Mouse (Mus musculus) spleen, postnatal 14 days (tissue): ENCODE measurements around the gene Rhbdd1.

Experiments used
- DNase-seq, 2 experiments: peaks; one replicate each; pipeline ENCODE4 v3.0.0; 2021 to 2022; ENCODE audit warnings: low spot score in 2 of 2

Rhbdd1 gene

GRCm38 (mm10) chr1:82479696-82480487, 163.6 kb downstream of the Rhbdd1 start:
- DNase-seq, result no peak

GRCm38 (mm10) chr1:82482371-82482770, 166.1 kb downstream of the Rhbdd1 start:
- no peak for DNase-seq

GRCm38 (mm10) chr1:82486371-82486770, 170.1 kb downstream of the Rhbdd1 start:
- no peak for DNase-seq

- no peak for DNase-seq
Observed at GRCm38 (mm10) chr1:82491954-82492353, 175.7 kb downstream of the Rhbdd1 start.
